Mouse (Mus musculus) cerebellum, adult 2 months (tissue): ENCODE measurements around the gene Vta1.

Source experiments
- CTCF ChIP-seq: fragments of 200-500 bp; IDR thresholded peaks from 2 replicates; pipeline ENCODE4 v1.5.1; 2011; ENCODE audit warnings: low read depth, mild to moderate bottlenecking, control low read depth, low read length, moderate library complexity, borderline replicate concordance; ENCODE audit not compliant: insufficient read depth
- POLR2A ChIP-seq: fragments of 200-500 bp; IDR thresholded peaks from 2 replicates; pipeline ENCODE4 v1.6.1; 2011; ENCODE audit warnings: low read length, control low read depth, borderline replicate concordance; ENCODE audit not compliant: insufficient read depth

- no peak for TF ChIP-seq POLR2A
- no peak for TF ChIP-seq CTCF
Observed at GRCm38 (mm10) chr10:14660875-14661274, 44.5 kb downstream of the Vta1 start.
